Mouse (Mus musculus) brain, adult 2 months (tissue): ENCODE results near the gene Rps6ka1.

Source experiments
- DNase-seq: peaks from one replicate; pipeline ENCODE4 v3.0.0; 2011; ENCODE audit warnings: low read depth, low spot score

The Rps6ka1 gene

DNA sequence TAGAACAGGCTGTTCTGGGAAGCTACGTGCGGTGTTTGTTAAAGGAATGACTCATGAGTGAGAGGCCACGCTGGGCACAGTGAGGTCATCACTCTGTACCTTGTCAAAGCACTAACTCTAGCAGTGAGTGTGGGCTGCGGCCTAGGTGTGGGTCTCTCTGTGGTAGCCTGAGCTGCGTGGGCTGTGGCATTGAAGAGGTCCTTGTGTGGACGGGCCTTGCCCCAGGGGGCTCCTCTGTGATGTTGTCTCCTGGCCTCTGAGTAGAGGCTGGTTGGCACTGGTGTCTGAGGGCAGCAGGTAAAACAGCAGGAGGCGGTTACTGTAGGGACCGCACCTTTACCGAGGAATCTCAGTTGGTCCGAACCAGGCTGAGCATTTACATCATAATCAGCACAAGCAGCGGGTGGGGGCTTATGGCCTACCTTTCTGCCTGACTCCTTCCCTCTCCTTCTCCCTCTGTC is 9.9 kb upstream of the Rps6ka1 start:
- DNase-seq = peak; percentile 81

DNA sequence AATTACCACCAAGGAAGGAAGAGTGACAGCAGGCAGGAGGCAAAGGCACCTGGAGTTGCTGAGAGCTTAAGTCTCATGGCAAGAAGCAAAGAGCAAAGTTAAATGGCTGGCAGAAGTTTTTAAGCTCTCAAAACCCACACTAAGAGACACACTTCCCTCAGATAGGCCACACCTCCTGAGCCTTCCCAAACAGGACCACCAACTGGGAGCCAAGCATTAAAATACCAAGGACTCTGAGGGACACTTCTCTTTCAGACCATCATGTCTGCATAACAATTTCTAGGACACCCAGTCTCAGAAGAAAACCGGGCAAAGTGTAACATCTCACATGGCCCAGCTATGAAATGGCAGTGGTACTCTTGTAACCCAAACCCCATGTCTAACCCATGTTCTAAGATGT is 9.4 kb upstream of the Rps6ka1 start:
- no peak for DNase-seq

DNA sequence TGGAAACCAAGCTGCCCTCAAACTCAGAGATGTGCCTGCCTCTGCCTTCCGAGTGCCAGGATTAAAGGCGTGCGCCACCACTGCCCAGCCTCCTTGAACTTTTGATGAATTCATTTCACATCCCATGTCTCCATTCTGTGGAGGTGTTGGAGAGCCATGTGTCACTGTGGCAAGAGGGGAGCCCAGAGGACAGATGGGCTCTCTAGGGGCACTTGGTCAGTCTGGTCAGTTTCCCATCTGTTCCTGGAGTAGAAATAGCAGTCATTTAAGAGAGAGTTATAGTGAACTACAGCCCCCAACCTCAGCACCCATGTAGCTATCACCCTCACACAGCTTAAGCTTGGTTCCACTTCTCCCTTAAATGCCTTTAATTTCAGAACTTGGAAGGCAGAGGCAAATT is 8.4 kb upstream of the Rps6ka1 start:
- no peak for DNase-seq

DNA sequence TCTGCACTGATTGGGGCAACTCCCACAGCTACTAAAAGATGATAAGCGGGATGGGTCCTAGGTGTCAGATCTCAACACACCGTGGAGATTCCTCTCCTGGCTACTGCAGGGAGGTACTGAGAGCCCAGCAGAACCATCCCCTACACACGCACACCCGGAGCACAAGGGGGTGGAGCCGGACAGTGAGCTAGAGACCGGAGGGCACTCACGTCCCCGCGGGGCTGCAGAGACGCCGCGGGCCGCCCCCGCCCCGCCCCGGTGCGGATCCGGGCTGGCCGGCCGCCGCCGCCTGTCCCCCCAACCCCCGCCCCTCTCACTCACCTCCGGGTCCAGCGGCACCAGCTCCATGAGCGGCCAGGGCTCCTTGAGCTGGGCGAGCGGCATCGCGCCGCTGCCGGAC is 348 bp downstream of the Rps6ka1 start:
- DNase-seq = peak; percentile 83

DNA sequence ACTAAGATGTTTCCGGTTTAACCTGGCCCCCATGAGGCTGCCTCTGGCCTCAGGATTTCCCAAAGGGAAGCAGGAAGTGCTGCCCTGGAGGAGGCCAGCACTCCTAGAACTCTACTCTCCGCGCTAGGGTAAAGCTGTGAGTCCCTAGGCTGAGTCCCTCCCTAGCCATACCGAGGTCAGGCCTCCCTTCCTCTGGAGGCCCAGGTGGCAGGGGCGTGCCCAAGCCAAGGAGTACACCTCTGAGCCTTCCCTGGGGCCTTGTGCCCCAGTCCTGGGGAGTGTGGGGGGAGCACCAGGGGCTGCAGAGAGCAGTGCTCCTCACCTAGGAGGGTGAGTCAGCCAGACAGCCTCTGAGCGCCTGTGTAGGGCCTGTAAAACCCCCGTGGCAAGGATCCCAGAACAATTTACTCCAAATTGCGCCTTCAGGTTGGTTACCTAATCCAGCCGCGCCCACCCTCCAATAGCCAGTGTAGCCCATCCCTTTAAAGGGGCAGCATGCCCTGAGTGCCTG is 1.6 kb downstream of the Rps6ka1 start:
- DNase-seq = peak; percentile 72

DNA sequence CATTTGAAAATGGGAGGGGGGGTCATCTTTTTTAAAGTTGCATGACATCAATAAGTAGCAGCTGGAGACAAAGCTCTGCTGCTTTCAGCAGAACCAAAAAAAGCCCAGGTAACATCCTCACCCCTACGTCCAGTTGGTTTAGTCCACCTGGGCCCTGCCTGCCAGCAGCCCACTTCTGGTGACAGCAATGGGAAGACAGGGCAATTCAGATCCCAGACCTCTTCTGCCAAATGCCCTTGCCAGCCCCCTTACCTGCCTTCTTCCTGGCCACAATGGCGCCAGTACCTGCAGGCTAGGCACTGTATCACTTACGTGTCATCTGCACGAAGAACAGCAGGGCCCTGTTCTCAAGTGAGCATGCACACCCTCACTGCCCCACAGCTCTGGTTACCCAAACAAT is 2.3 kb downstream of the Rps6ka1 start:
- DNase-seq = peak; percentile 69

DNA sequence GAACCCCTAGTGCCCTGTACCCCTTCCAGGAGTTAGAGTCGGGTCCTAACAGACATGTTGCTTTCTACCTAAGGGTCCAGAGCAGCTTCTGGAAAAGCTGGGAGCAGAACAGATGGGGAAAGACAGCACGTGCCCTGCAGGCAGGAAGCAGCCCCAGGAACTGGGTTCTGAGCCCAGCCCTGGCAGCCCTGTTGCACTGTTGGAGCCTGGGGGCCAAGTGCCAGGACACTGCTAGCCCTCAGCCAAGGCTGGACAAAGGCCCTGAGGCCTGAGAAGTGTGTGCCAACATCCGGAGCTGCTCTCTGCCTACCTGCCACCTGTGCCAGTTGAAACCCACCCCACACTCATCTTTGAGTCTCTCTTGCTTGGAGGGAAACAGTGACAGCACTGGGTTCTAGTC is 2.7 kb downstream of the Rps6ka1 start:
- DNase-seq = peak; percentile 98

DNA sequence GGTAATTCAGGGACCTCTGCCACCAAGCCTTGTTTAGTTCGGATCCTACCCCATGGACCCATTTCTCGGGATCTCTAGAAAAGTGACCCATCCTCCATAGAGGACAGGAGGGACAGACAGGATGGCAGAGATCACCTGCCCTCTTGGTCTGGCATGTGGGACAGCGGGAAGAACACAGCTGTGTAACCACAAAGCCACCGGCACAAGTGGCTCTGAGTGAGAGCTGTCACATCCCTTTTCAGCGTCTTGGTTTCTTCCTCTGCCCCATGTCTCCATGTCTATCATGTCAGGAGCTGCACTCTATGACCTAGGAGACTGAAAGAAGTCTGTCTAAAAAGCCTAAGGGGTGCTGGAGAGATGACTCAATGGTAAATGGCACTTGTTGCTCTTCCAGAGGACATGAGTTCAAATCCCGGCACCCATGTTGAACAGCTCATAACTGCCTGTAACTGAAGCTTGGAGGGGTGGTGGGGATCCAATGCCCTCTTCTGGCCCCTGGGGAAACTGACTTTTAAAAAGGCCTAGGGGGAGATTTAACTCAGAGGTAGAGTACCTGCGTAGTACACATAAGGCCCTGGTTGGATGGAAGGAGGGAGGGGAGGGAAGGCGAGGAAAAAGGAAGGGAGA is 3.4 kb downstream of the Rps6ka1 start:
- DNase-seq = no peak

DNA sequence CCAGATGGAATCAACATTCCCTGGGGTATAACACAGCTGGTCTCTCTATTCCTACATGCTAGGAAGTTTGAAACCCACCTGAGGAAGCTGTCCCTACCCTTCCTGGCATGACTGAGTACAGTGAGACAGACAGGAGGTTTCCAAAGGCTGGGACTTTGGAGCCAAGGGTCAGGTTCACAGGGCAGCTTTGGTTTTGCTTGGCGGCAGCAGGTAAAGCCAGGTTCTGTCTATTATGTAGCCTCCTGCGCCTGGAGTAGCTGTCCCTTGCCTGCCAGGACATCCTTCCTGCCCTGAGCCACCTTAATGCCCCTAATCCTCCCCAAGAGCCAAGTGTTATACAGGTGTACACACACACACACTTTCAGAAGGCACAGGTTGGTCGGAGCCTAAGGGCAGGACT is 5.7 kb downstream of the Rps6ka1 start:
- DNase-seq = no peak

DNA sequence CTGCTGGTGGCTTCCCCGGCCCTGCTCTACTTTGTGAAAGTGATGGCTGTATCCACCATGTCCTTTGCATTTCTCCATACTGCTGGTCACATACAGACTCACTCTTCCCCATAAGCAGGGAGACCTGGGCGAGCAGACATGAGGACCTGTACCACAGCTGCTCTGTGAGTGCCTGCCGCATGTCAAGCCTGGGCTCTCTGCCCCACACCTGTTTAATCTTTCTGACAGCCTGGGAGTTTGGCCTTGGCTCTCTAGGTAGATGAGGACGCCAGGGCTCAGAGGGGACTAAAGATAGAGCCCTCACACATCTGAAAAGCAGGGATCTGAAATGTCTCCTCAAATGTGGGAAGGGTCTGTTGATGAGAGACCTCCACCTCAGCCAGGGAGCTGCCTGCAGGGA is 6.2 kb downstream of the Rps6ka1 start:
- DNase-seq = peak; percentile 59

DNA sequence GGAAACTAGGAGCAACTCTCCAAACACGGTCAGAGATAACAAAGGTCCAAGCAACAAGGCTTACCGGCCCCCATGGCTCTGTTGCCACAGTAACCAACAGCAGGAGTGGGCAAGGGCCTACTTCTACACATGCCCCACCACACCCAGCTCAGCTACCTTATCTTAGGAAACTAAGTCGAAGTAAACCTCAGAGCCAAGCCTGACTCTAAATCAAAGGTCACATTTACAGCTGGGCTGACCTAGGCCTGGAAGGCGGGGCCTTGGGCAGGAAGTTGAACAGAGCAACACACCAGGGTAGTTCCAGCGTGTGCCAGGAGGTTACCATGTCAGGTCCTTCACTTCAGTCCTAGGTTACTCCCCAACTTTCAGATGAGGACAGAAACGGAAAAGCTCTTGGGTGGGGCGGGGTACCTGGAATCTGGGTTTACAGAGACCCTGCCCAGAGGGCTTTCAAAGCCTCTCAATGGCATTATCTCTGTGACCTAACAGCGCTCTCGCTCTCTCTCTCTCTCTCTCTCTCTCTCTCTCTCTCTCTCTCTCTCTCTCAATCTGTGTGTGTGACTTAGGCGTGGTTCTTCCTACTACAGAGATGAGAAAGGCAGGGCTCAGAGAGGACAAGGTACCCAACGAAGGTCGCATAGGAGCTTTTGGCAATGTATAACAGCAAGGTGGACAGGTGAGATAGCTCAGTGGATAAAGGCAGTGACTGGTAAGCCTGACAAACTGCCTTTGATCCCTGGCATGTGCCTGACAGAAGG is 8.3 kb downstream of the Rps6ka1 start:
- no peak for DNase-seq

DNA sequence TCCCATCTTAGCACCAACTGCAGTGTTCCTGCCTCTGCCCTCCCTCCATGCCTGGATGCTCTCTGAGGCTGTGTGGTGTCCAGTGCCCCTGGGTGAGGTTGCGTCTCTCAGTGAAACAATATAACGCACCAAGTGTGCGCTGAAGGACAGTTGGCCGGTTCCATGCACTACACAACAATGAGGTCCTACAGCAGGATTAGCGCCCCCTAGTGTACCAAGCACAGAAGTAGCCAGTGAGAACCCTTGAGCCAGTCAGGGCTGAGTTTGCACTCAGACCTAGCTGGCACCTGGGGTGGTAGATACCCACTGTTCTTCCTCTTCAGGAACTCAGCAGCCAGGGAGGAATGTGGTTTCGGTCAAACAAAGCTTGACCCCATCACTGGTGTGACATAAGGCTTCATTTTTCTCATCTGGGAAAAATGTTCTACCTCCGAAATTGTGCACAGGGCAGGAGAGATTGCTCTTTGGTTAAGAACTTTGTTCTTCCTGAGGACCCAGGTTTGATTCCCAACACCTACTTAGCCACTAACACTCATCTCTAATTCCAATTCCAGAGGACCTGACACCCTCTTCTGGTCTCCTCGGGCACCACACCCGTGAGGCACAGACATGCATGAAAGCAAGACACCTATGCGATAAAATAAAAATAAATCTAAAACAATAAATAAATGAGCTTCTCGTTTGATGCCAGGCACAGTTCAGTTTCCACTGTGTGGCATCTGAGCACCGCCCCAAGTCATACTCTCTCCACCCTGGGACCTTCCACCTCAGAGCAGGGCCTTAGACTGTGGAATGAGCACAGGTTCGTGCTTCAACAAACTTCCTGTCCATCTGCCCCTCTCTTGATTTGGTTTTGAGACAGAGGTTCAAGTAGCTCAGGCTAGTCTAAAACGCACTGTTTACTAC is 9.5 kb downstream of the Rps6ka1 start:
- DNase-seq = peak; percentile 50

DNA sequence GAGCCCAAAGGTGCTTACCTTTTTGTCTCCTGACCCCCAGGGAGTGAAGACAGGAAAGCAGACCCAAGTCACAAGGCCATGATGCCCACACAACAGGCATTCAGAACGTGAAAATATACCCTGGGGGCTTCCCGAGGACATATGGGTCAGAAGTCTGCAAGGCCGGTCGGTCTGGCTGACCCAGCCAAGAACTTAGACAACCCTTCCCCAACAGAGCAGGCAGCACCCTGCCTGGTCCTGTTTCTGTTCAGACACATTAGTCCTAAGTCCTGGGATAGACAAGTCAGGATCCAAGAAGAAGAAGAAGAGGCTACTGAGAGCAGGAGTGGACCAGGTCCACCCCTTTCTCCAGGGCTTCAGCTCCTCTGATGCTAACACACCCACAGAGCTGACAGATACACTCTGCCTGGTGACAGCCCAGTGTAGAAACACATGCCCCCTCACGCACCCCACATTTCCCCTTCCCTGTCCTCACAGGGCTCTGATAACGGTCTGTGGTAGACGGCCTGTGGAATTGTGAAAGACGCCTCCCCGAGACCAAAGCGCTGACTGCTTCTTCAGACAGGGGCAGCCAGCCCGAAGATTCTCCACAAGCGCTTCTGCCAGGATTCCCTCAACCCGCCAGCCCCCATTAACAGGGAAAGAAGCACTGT is 12.6 kb downstream of the Rps6ka1 start:
- DNase-seq = no peak

DNA sequence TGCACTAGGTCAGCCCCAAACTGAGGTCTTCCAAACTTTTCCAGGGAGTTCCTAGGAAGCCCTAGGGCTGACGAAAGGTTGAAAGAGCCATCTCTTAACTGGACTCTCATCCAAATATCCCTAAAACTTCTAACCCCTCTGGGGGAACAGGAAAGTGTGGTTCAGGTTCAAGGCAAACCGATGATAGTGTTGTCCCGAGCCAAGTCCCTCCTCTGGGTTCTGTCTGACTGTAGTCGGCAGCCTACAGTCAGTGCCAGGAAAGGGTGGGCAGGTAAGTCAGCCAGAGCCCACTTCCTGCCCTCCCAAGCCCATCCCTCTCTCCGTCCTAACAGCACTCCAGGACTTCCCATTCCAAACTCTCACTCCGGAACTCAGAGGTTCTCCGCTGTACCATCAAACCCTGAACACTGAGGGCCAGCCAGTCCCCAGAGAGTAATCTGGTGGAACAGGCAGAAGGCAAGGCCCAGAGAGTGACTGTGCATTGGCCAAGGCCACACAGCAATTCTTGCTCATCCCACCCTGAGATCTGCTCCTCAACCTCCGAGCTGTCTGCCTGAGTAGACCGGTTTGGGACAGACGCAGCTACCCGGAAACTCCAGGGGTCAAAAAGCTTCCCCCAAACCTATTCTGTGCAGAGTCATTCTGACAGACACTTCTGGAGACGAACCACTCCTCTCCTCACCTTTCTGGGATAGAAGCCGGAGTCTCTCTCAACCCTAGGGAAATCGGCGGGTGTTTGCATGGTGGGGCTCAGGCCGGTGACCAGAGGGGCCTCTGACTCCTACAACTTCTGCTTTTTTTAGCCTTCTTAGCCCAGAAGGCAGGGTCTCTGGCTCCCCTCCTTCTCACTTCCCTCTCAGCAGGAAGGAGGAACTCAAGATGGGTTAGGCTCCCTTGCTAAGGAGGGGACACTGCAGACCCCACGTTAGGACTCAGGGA is 13.4 kb downstream of the Rps6ka1 start:
- no peak for DNase-seq

DNA sequence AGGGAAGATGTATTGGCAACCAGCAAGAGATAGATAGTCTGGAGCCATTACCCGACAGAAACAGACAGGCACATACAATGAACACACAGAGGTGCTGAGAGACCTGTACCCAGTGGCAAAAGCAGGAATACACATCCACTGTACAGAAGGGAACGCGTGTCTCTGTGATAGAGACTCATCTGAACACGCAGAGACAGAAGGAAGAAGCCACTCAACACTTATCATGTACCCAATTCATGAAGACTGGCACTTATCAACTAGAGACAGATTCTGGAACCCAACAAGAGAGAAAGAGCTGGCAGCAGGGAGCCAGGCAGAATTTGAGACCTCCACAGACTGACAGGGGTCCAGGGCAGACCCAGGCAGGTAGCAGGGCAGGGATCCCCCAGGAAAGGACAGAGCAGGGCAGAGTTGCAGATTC is 14.2 kb downstream of the Rps6ka1 start:
- DNase-seq = no peak

DNA sequence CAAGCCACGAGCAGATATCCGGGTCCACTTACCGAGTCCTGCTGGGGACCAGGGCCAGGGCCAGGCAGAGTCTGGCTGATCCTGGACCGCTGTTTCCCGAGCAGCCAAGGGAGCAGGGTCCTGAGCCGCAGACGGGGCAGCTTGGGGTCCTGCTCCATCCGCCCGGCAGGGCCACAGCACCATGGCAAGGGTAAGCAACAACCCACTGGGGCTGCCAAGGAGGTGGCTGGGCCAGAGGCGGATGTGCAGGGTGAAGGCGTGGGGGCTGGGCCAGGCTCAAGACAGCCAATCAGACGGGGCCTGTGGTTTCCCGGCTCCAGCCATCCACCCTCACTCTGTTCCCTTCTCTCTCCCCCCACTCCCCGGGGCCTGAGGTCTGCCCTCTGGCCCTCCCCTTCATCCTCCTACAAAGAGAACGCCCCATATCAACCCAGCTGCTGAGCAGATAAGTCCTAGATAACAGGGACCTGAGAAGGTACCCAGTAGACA is 14.7 kb downstream of the Rps6ka1 start:
- DNase-seq = peak; percentile 32

DNA sequence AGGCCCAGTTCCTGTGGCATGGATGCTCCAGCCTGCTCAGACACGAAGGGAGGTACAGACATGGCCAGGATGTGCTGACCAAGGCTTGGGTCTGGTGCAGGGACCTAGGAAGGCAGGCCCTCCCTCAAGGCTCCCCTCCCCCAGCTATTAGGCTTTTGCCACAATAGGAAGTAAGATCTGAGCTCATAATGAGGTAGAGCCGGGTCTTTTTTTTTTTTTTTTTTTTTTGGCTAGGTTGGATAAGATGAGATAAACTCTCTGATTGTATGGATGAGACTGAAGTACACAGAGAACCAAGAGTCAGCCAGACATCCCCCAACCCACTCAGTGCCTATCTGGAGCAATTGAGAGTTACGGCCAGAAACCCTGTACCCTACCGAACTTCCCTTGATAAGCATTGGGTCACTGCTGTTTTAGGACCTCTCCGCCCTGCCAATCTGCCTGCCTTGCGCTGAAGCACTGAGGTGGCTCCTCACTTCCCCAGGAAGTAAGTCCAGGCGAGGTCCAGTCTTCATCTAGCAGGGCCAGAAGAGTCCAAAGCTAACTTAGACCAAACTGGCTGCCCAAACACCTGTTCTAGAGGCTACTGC is 15.3 kb downstream of the Rps6ka1 start:
- DNase-seq = peak; percentile 58

DNA sequence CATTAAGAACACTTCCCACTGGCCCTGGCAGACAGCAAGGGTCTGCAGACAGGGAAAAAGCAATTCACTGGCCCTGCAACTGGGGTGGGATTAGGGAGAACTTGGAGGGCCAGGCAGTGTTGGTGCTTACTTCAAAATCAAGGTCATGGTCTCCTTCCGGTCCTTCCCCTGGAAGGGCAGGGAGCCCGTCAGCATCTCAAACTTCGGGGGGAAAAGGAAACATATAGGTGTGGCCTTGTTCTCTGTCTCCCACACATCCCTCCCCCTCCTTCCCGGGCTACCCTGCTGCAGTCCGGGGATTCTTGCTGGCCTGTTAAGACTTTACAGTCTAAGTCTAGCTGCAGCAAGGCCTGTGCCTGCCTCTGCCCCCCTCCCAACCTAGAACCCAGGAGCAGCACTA is 22.4 kb downstream of the Rps6ka1 start:
- no peak for DNase-seq

DNA sequence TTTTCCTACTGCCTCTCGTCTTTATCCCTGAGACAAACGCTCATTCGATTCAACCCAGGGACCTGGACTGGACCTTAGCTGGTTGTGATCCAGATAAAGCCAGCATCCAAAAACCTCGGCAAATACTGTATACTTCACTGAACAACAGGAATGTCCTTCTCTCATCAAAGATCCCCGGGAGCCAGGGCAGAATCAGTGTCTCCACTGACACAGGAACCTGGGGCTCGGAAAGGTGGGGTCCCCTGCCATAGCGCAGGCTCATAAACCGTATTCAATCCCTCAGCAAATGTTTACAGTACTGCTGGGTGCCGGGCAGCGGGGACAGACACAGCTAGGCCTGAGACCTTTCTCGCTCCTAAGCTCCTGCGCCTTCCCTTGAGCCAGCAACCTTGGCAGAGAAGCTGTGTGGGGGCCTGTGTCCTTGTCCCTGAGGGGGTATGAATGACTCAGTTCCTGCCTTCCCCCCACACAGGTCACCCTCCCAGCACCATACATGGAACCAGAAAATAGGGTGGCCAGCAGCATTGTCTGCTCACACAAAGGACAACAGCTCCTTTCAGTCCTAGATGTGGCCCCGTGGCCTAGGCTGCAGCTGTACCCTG is 23.1 kb downstream of the Rps6ka1 start:
- peak; percentile 90 for DNase-seq
